Mouse (Mus musculus) testis, adult 2 months (tissue): Measurements from ENCODE around the gene D11Wsu47e.

Source experiments
- CTCF ChIP-seq: fragments of 200-500 bp; IDR thresholded peaks from 2 replicates; pipeline ENCODE4 v1.5.1; 2012; ENCODE audit warnings: low read depth, mild to moderate bottlenecking, inconsistent platforms, low read length, moderate library complexity; ENCODE audit not compliant: control insufficient read depth, insufficient read depth, insufficient replicate concordance
- POLR2A ChIP-seq: fragments of 200-500 bp; IDR thresholded peaks from 2 replicates; pipeline ENCODE4 v1.6.1; 2012; ENCODE audit warnings: low read depth, mild to moderate bottlenecking, inconsistent platforms, low read length, moderate library complexity; ENCODE audit not compliant: control insufficient read depth

GRCm38 (mm10) chr11:113730879-113731278 lies 46.7 kb downstream of the D11Wsu47e start:
- TF ChIP-seq CTCF (no peak), POLR2A (no peak)
